Mouse (Mus musculus): ENCODE data around the gene Man2b1. TPM values are rescaled to one million over a fixed set of nuclear protein-coding genes. Genes with fewer than 3 reads are reported as not detected.
A peak's percentile ranks its signal among the peaks of the same experiment; 100 is the strongest.
"Not testable (repeated sequence)": the region's sequence is repeated elsewhere in the genome, so short reads cannot be mapped to it uniquely, and the experiment has no call there.

The Man2b1 gene
- total RNA-seq, 2 experiments from 2014 or later = 30.5 to 36.8 TPM

DNA sequence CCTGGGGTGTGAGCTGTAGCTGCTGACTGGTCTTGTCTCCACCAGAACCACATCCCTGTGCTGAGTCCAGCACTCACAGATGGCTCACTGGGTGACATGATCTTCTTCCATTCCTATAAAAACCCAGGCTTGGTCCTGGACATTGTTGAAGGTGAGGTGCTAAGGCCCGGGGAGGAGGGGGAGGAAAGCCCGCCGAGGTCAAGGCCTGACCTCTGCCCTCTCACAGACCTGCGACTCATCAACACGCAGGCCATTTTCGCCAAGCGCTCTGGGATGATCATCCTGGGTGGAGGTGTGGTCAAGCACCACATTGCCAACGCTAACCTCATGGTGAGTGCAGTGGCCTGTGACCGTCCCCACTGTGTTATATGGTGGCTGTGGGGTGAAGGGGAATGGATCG lies 8.9 kb upstream of the Man2b1 start:
- DNase-seq = no peak

GRCm38 (mm10) chr8:85074617-85075016 lies 8.5 kb upstream of the Man2b1 start:
- DNase-seq = no peak

- DNase-seq = no peak
These were observed 7.1 kb upstream of the Man2b1 start for GRCm38 (mm10) chr8:85076001-85076400.

- DNase-seq = peak; percentile 71 to 72
These were observed 6.1 kb upstream of the Man2b1 start for GRCm38 (mm10) chr8:85076993-85077392.

DNA sequence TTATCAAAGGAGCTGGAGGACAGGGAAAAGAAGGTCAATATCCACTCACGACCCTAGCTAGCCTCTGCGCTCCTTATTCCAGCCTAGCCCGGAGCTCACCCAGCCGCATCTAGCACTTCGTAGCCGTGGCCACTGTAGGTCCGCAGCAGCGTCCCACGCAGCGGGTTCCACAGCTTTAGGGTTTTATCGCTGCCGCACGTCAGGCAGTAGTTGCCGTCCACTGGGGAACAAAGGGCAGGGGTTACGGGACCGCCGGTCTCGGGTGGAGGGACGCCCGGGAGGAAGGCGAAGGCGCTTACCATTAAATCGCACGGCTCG lies 2.9 kb upstream of the Man2b1 start:
- no peak for DNase-seq

GRCm38 (mm10) chr8:85080532-85081215 lies 2.4 kb upstream of the Man2b1 start, which contains the start of gene Wdr83os:
Wdr83os (plus strand) TSS chr8:85080740.
- DNase-seq = no peak

DNA sequence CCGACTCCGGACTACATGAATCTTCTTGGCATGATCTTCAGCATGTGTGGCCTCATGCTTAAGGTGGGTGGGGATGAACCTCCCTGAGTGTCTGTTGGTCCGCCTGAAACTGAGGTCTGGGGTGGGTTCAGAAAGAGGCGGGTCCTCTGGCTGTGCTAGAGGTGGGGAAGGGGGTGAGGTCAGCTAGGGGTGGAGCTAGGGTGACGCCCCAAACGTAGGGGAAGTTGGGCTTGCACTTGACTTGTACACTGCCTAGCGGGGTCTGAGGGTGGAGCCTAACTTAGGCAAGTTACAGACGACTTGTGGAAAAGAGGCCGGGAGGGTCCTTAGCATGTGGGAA lies 1.9 kb upstream of the Man2b1 start, which contains the start of gene Wdr83:
Gene Wdr83 (minus strand): TSS at position 91 of the 340 bp plus-strand sequence.
- DNase-seq = no peak

GRCm38 (mm10) chr8:85082169-85082568 lies 901 bp upstream of the Man2b1 start:
- not testable (repeated sequence) for DNase-seq

GRCm38 (mm10) chr8:85084633-85085032 lies 1.6 kb downstream of the Man2b1 start:
- no peak for DNase-seq

- DNase-seq = no peak
These were observed 3.2 kb downstream of the Man2b1 start for GRCm38 (mm10) chr8:85086238-85086637.

DNA sequence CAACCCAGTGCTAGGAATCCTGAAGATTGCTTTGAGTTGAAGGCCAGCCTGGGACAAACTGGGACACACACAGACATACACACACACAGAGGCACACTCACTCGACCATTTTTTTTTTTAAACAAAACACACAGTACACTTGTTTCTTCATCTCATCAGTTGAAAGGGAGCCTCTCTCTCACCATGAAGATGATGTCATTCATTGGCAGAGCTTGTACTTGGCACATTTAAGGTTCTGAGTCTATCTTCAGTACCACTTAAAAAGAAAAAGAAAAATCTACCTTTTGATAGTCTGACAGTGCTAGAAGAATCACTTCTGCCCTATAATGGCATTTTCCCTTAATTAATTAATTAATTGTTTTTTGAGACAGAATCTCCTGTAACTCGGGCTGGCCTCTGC lies 5.7 kb downstream of the Man2b1 start:
- no peak for DNase-seq

DNA sequence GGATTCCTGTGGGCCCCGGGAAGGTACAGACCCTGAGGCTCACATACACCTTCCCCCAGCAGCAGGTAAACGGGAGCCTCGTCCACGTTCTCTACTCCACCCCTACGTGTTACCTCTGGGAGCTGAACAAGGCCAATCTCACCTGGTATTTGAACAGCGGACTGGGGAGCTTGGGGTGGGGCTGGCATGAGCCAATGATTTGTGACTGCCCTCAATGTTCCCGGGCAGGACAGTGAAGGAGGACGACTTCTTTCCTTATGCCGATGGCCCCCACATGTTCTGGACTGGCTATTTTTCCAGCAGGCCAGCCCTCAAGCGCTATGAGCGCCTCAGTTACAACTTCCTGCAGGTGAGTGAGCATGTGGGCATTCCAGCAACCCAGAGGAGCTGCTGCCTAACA lies 7.8 kb downstream of the Man2b1 start:
- no peak for DNase-seq

DNA sequence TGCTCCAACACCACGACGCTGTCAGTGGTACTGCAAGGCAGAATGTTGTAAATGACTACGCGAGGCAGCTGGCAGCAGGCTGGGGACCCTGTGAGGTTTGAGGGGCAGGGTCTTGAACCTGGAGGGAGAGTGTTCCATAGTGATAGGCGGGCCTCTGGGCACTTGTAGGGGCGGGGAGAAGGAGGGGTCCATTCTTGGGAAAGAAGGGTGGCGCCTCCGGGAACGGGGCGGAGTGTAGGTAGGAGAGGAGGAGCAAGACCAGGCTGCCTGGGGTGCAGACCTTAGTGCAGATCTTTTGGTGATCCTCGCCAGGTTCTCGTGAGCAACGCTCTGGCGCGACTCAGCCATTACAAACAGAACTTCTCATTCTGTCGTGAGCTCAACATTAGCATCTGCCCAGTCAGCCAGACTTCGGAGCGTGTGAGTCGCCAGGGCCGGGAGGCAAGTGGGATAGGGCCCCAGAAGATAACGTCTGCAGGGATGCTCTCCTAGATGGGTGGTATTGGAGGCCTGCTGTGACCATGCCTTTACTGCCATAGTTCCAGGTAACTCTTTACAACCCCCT lies 8.5 kb downstream of the Man2b1 start:
- DNase-seq = no peak

DNA sequence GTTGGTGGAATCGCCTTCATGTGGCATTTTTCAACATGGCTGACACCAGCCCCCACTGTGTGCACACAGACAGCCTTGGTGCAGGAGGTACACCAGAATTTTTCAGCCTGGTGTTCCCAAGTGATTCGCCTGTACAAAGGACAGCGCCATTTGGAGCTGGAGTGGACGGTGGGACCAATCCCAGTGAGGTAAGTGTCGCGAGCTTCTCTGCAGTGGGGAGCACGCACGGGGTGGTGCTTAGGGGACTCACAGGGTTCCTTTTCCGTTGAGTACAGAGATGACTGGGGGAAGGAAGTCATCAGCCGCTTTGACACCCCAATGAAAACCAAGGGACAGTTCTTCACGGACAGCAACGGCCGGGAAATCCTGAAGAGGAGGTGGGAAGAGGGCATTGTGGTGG lies 12.0 kb downstream of the Man2b1 start:
- DNase-seq = no peak

- DNase-seq = no peak
These were observed 12.5 kb downstream of the Man2b1 start for GRCm38 (mm10) chr8:85095566-85095965.

DNA sequence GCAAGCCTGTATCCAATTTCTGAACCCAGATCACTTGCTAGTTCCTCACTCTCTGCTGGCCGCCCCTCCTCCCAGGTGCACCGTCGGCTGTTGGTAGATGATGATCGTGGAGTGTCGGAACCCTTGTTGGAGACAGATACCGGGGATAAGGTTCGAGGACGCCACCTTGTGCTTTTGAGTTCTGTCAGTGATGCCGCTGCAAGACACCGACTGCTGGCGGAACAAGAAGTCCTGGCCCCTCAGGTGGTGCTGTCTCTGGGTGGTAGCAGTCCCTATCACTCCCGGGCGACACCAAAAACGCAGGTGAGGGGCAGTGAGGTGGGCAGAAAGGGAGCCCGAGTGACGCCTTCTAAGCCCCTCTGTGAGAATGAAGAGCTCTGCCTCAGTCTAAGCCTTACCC lies 13.1 kb downstream of the Man2b1 start:
- DNase-seq = no peak

GRCm38 (mm10) chr8:85096850-85097249 lies 13.8 kb downstream of the Man2b1 start:
- no peak for DNase-seq

GRCm38 (mm10) chr8:85100076-85100665 lies 17.1 kb downstream of the Man2b1 start:
- DNase-seq = no peak

- no peak for DNase-seq
These were observed 30.2 kb downstream of the Man2b1 start for GRCm38 (mm10) chr8:85113241-85113640.

GRCm38 (mm10) chr8:85115501-85115900 lies 32.4 kb downstream of the Man2b1 start:
- DNase-seq = no peak

DNA sequence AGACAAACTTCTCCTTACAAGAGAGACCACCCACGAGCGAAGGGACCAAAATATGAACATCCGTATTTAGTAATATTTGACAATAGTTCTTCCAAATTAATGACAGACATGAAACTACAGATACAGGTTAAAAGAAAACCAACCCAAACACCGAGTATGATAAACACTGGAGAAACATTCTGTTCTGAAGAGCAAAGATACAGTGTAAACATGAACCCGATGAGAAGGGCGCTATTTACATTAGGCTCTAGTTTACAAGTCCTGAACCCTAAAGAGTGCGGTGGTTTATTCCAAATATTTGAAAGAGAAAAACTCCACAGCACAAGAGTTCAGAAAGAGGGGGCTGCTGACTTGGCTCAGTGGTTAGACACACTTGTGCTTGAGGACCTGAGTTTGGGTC lies 33.9 kb downstream of the Man2b1 start:
- DNase-seq = no peak

- peak; percentile 76 to 78 for DNase-seq
These were observed 36.2 kb downstream of the Man2b1 start for GRCm38 (mm10) chr8:85119052-85119981.

- DNase-seq = not testable (repeated sequence)
These were observed 37.2 kb downstream of the Man2b1 start for GRCm38 (mm10) chr8:85120251-85120650.

All from layer of hippocampus, postnatal 36 days (tissue).